Mouse (Mus musculus) bone marrow, adult 2 months (tissue): ENCODE results near the gene Bmf. TPM values are rescaled to one million over a fixed set of nuclear protein-coding genes. Genes with fewer than 3 reads are reported as not detected.

Source experiments
- H3K27ac ChIP-seq: fragments of 200-500 bp; 2 replicates; pipeline ENCODE4 v1.5.1; 2012; ENCODE audit warnings: low read depth, mild to moderate bottlenecking, control low read depth, inconsistent platforms, low read length; ENCODE audit not compliant: control insufficient read depth, poor library complexity, insufficient read depth
- H3K4me1 ChIP-seq: fragments of 200-500 bp; 2 replicates; pipeline ENCODE4 v1.6.1; 2011; ENCODE audit warnings: low read length; ENCODE audit not compliant: control insufficient read depth, insufficient read depth
- H3K4me3 ChIP-seq: fragments of 200-500 bp; replicated peaks from 2 replicates; pipeline ENCODE3; 2011; ENCODE audit warnings: mild to moderate bottlenecking, low read depth, low read length, control low read depth; ENCODE audit not compliant: control insufficient read depth
- CTCF ChIP-seq: fragments of 200-500 bp; IDR thresholded peaks from 2 replicates; pipeline ENCODE4 v1.5.1; 2011; ENCODE audit warnings: low read length, control low read depth; ENCODE audit not compliant: control insufficient read depth, insufficient read depth
- POLR2A ChIP-seq: fragments of 200-500 bp; IDR thresholded peaks from 2 replicates; pipeline ENCODE4 v1.6.1; 2011; ENCODE audit warnings: low read depth, mild to moderate bottlenecking, control low read depth, low read length, borderline replicate concordance; ENCODE audit not compliant: control insufficient read depth
- WGBS: fragments of 180-500 bp; shearing (Covaris S2); methylation state at CpG from one replicate; pipeline ENCODE4 v1.1.7; 2018; 5-methylcytosine and 5-hydroxymethylcytosine counted together
- polyA plus RNA-seq: library from polyadenylated mRNA; stranded (reverse); fragments of >200 nt; gene quantifications from 2 replicates; pipeline ENCODE4 v1.2.4, GENCODE M21; 2011; ENCODE audit warnings: low replicate concordance; ENCODE audit not compliant: missing spikeins, insufficient read depth, insufficient read length

Gene Bmf
- polyA plus RNA-seq, 1 experiment: 8.8 TPM

GRCm38 (mm10) chr2:118541716-118542115 lies 7.8 kb downstream of the Bmf start:
- no peak overlapping the region for H3K4me3 ChIP-seq
- TF ChIP-seq CTCF (no peak), POLR2A (no peak)
- no peak overlapping the region for H3K27ac ChIP-seq
- peaks cover 11% of the 10 kb centered on the region for H3K4me1 ChIP-seq
- 75% methylated on average over 3 of the region's 3 CpGs for WGBS

GRCm38 (mm10) chr2:118540691-118541117 lies 8.8 kb downstream of the Bmf start:
- peaks cover 8% of the 10 kb centered on the region for H3K4me1 ChIP-seq
- H3K4me3 ChIP-seq: no peak overlapping the region
- no peak for TF ChIP-seq POLR2A
- no peak for TF ChIP-seq CTCF
- WGBS: 18% methylated on average over 6 of the region's 6 CpGs
- H3K27ac ChIP-seq: no peak overlapping the region

GRCm38 (mm10) chr2:118539881-118540516 lies 9.5 kb downstream of the Bmf start:
- TF ChIP-seq CTCF: no peak
- TF ChIP-seq POLR2A: no peak
- Histone ChIP-seq H3K4me3 (no peak overlapping the region), H3K4me1 (peaks cover 5% of the 10 kb centered on the region), H3K27ac (0 out of 2 replicates have a peak overlapping the region, but pooled peaks have one; percentile 20)
- 53% methylated on average over 9 of the region's 9 CpGs for WGBS

- H3K4me3 ChIP-seq: no peak overlapping the region
- H3K27ac ChIP-seq: no peak overlapping the region
- H3K4me1 ChIP-seq: peaks cover 4% of the 10 kb centered on the region
- WGBS: 75% methylated on average over 8 of the region's 8 CpGs
- TF ChIP-seq CTCF: no peak
- TF ChIP-seq POLR2A: no peak
These were observed 10.4 kb downstream of the Bmf start for GRCm38 (mm10) chr2:118539040-118539439.

GRCm38 (mm10) chr2:118537226-118537625 lies 12.3 kb downstream of the Bmf start:
- Histone ChIP-seq H3K4me3 (no peak overlapping the region), H3K4me1 (peaks cover 5% of the 10 kb centered on the region), H3K27ac (no peak overlapping the region)
- TF ChIP-seq POLR2A (no peak), CTCF (no peak)
- 32% methylated on average over 4 of the region's 4 CpGs for WGBS

GRCm38 (mm10) chr2:118536553-118536952 lies 12.9 kb downstream of the Bmf start:
- H3K4me1 ChIP-seq: peaks cover 5% of the 10 kb centered on the region; the same call in 1 of the 2 replicates
- no peak overlapping the region for H3K4me3 ChIP-seq
- H3K27ac ChIP-seq: no peak overlapping the region
- TF ChIP-seq CTCF (no peak), POLR2A (no peak)
- WGBS: 27% methylated on average over 8 of the region's 8 CpGs

GRCm38 (mm10) chr2:118536111-118536510 lies 13.4 kb downstream of the Bmf start:
- H3K4me1 ChIP-seq: peaks cover 5% of the 10 kb centered on the region; the same call in 1 of the 2 replicates
- TF ChIP-seq CTCF: no peak
- TF ChIP-seq POLR2A: no peak
- 50% methylated on average over 6 of the region's 6 CpGs for WGBS

GRCm38 (mm10) chr2:118533969-118534368 lies 15.5 kb downstream of the Bmf start:
- H3K4me3 ChIP-seq: no peak overlapping the region
- H3K4me1 ChIP-seq: peaks cover 1% of the 10 kb centered on the region; the same call in 1 of the 2 replicates
- 30% methylated on average over 6 of the region's 6 CpGs for WGBS
- no peak for TF ChIP-seq POLR2A
- no peak for TF ChIP-seq CTCF
- peak overlapping the region; percentile 26; the same call in 1 of the 2 replicates for H3K27ac ChIP-seq

More at GRCm38 (mm10) chr2:118536111-118536510, 13.4 kb downstream of the Bmf start:
- Histone ChIP-seq H3K4me3 (no peak overlapping the region), H3K27ac (no peak overlapping the region)
